Mouse (Mus musculus) liver, embryonic 14 days (tissue): ENCODE results near the gene Gm28891. TPM values are rescaled to one million over a fixed set of nuclear protein-coding genes. Genes with fewer than 3 reads are reported as not detected.

Experiments
- polyA plus RNA-seq: library from polyadenylated mRNA; depleted of rRNA; stranded (reverse); fragments of >200 nt; gene quantifications from 2 replicates; pipeline ENCODE4 v1.2.3, GENCODE M21; 2012; rRNA removed

Gm28891 gene
- polyA plus RNA-seq = not detected in 2 replicates

GRCm38 (mm10) chrY:60240902-60241301 is at the start of gene Gm28891:
TSS of gene Gm28891 (plus strand) at chrY:60241202.

